Mouse (Mus musculus): ENCODE results near the gene Gm13278.
"Not testable (repeated sequence)": the region's sequence is repeated elsewhere in the genome, so short reads cannot be mapped to it uniquely, and the experiment has no call there.

- TF ChIP-seq POLR2A (IDR thresholded peaks at IDR 0.05; ENCODE audit: low read depth, low read length); CTCF (IDR thresholded peaks at IDR 0.05; ENCODE audit: borderline replicate concordance, insufficient read depth, low read length): not testable (repeated sequence)
Measured at GRCm38 (mm10) chr4:88782335-88782734, 9.0 kb upstream of the Gm13278 start.

Measured in embryonic fibroblast, embryonic 13.5 days (primary cell).